Mouse (Mus musculus) T-cell, adult 2 months (primary cell): ENCODE data around the gene Cdkn1b.
A peak's percentile ranks its signal among the peaks of the same experiment; 100 is the strongest.

Source experiments
- DNase-seq: peaks from one replicate; pipeline ENCODE4 v3.0.0; 2022; ENCODE audit warnings: low spot score

Cdkn1b gene

DNA sequence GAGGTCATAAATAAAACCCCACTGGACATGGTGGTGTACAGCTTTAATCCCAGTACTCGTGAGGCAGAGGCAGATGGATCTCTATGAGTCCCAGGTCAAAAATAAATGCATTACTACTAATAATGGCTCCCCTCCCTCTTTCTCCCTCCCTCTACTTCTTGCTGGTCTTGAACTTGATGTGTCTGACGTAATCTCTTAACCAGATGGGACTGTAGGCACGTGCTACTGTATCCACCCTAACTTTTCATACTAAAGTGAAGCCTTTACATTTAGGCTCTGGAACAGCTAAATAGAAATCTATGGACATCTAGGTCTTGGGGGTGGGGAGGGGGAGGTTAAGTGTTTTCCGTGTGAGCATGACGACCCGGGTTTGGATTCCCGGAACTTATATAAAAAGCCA is 10.2 kb downstream of the Cdkn1b start:
- DNase-seq, result no peak

GRCm38 (mm10) chr6:134931146-134931545 is 10.9 kb downstream of the Cdkn1b start:
- DNase-seq, result no peak

- DNase-seq, result no peak
Observed at GRCm38 (mm10) chr6:134932486-134933206, 12.4 kb downstream of the Cdkn1b start.

DNA sequence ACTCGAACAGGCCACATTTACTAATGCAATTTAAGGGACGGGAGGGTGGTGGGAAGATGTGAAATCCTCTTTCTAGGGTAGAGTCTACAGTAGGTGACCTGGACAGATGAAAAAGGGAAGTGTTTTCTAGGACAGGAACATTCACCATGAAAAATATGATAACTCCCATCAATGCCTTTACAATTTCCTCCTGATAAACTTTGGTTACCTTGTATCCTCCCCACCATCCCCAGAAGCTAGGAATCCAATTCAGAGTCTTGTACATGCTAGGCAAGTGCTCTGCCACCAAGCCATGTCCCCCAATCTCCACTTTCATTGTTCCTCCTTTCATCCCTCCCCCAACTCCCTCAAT is 13.0 kb downstream of the Cdkn1b start:
- DNase-seq, result no peak

DNA sequence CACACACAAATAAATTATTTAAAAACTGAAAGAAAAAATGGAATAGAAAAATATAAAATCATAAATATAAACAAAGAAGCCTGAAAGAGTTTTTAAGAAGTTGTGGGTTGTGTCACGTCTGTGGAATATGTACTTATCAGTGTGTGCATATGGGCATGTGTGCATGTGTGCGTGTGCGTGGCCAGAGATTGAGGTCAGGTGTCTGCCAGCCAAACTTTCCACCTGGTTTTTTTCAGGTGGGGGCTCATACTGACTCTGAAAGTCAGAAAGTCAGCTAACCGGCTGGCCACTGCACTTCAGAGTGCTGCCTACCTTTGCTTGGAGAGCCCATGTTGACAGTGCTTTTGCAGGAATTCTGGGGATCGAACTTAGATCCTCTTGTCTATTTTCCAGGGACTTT is 14.1 kb downstream of the Cdkn1b start:
- no peak for DNase-seq

- DNase-seq, result no peak
Observed at GRCm38 (mm10) chr6:134939781-134940180, 19.6 kb downstream of the Cdkn1b start.

DNA sequence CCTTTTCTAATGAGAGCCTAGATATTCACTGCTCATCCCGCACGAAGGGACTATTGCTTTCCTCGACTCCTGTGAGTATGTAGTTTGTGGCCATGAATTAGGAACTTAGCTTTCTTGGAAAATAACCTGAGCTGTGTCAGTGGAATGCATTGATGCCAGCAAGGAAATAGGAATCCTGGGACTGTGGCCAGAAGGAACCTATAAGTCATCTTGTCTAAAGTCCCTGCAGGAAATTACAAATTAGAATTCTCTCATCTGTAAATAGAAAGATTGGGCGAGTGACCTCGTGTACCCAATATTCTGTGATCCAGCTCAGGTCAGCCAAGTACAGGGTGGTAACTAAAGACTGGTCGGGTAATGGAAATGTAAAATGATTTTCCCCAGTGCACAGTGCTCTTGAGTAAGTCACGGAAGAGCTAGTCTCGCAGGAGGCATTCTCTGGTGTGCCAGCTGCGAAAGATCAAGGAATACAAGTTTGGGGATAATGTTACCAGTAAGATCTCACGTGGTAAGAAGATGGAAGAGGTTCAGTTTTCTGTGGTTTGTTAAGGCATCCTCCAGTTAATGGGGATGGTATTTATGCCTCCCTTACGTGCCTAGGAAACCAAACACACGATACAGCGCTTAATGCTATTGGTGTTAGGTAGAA is 23.7 kb downstream of the Cdkn1b start:
- DNase-seq, result no peak

- no peak for DNase-seq
Observed at GRCm38 (mm10) chr6:134946054-134946453, 25.9 kb downstream of the Cdkn1b start.

DNA sequence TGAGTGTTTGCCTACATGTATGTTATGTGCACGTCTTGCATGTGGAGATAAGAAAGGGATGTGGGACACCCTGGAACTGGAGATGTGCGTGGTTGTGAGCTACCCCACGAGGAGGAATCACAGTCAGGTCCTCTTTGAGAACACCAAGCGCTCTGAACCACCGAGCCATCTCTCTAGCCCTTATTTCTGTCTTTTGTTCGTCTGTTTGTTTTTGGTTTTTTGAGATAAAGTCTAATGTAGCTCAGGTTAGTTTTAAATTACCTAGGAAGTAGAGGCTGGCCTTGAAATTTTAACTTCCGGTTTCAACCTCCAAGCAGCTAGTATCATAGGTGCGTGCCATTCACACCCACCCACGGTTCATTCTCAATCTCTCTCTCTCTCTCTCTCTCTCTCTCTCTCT is 26.7 kb downstream of the Cdkn1b start:
- peak; percentile 22 for DNase-seq

- peak; percentile 73 for DNase-seq
Observed at GRCm38 (mm10) chr6:134947311-134948087, 27.3 kb downstream of the Cdkn1b start.

DNA sequence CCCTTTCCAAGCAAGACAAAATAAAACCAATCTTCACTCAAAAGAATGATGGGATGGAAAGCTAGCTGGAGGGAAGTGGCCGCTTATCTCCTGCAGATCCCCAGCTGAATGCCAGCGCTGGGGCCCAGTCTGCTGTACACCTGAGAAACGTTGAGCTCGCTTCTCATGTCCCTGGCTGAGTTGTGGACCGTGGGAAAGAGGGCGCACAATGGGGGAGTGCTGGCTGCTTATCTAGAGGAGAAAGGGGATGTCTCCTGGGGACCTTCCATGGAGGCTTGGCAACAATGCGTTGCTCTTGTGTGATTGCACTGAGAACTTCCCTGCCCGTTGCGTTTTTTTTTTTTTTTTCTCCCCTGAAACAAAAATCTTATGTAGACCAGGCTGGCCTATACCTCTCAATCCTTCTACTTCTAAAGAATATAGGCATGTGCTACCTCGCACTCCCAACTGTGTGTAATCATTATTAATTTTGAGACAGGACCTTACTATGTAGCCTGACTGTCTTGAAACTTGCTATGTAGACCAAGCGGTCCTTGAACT is 28.4 kb downstream of the Cdkn1b start:
- no peak for DNase-seq

DNA sequence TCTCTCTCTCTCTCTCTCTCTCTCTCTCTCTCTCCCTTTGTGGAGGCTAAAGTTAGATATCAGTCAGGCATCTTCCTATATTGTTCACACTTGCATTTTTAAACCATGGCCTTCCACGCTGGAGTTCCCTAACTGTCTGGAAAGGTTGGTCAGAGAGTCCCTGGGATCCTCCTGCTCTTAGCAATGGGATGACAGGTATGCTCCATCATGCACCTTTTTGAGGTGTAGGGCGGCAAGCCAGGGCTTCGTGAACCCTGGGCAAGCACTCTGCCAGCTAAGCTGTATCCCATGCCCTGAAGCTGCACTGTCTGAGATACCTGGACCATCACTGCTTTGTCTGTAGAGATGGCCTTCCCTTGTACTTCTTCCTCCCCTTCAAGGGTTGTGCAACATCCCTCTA is 29.0 kb downstream of the Cdkn1b start:
- no peak for DNase-seq

- no peak for DNase-seq
Observed at GRCm38 (mm10) chr6:134951364-134951763, 31.2 kb downstream of the Cdkn1b start.

- DNase-seq, result no peak
Observed at GRCm38 (mm10) chr6:134953976-134954375, 33.8 kb downstream of the Cdkn1b start.

DNA sequence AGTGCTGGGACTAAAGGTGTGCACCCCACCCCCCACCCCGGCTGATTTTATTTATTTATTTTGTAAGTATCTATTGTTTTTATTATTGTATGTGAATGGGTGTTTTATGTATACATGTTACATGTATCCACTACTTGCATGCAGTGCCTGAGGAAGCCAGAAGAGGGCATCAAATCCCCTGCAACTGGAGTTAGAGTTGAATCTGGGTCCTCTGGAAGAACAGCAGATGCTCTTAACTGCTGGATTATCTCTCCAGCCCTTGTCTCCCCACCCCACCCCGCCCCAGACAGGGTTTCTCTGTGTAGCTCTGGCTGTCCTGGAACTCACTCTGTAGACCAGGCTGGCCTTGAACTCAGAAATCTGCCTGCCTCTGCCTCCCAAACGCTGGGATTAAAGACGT is 36.2 kb downstream of the Cdkn1b start:
- DNase-seq, result no peak

DNA sequence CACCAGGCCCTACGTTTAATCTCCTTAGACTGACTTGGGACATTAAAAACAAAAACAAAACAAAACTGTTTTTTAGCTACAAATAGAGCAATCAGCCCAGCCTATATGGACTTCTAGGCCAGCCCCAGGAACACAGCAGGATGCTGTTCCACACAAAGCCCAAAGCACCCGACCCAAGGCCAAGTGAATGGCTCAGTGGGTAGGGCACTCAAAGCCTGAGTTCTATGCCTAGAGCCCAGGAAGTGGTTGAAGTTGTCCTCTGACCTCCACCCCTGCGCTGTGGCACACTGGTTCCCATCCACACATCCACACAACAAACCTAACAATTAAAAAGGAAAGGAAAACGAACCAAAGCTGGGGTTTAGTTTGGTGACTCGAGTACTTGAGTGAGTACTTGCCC is 41.1 kb downstream of the Cdkn1b start:
- DNase-seq, result no peak

DNA sequence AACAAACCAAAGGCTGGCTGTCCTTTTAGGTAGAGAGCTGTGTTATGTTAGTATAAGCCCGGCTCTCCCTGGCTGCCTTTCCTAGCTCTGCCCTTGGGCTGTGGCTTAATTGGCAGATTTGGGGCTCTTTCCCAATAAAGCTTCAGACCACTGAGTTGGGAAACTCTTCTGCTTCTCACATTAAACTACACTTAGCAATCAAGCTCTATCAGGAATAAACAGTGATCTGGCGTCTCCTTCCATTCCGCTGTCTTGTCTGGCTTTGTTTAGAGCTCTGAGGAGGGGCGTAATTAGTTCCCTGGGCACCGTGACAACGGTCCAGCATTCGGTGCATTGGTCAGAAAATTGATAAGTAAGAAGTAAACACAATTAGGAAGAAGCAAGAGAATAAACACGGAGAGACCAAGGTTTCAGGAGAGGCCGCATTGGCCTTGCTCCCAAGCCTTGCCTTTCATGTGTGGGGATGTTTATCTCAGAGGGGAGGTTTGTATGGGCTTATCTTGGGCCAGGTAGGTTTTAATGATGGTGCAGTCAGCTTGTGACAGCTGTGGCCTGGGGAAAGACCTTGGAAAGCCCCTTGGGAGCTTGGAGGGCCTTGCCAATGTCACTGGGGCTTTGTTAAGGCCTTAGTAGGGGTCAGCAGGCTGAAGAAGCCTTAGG is 41.8 kb downstream of the Cdkn1b start:
- DNase-seq, result no peak

DNA sequence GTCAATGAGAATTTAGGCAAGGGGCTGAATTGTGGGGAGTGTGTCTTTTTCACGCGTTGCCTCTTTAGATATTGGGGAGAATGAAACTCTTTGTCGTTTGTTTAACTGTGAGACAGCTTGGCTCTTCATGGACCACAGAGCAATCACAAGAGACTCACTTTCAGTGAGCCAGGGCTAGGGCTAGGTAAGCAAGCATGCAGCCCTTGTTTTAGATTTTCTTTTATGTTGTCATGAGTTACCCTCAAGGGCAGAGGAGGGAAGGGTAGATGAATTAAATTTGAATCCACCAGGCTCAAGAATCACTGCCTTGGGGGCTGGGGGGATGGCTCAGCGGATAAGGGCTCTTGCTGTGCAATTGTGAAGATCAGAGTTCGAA is 42.3 kb downstream of the Cdkn1b start:
- no peak for DNase-seq

DNA sequence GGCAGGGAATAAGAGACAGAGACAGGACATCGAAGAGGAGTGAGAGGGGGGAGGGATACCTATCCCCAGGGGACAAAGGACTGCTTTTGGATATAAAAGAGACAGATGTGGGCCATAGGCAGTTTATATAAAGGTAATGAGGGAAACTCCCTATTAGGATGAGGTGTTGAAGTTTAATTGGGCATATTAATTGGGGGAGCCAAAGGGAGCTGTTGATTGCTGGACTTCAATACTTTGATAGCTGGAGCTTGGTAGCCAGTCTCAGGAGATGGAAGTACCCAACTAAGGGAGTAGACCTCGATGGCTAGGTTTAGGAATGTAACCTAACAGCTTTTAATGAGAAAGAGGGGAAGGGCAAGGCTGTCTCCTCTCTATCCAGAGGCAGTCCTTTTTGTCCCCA is 43.7 kb downstream of the Cdkn1b start:
- DNase-seq, result no peak

DNA sequence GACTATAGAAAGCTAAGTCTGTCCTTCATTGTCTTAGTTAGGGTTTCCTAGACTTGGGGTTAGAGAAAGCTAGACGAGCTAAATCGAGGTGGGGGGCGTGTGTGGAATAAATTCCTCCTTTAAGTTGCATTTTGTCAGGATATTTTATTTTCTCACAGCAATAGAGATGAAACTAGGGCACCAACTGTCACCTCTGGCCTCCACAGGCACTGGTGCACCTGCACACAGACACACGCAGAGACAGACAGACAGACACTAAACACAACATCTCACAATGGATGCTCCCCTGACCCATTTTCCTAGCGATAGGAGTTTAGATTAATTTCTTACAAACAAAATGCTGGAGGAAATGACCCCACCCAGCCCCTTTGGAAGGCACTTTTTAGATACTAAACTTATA is 46.5 kb downstream of the Cdkn1b start:
- no peak for DNase-seq

- DNase-seq, result no peak
Observed at GRCm38 (mm10) chr6:134968326-134968725, 48.1 kb downstream of the Cdkn1b start.

DNA sequence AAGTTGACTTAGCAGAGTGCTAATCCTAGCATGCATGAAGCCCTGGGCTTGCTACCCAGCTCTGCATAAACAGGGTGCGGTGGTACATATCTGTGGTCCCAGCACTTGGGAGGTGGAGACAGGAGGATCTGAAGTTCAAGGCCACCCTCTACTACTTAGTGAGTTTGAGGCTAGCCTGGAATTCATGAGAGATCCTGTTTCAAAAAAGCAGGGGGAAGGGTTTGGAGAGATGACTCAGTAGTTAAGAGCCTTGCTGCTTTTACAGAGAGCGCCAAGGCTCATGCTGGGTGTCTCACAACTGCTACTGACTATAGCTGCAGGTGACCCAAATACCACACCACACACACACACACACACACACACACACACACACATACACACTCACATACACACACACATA is 49.3 kb downstream of the Cdkn1b start:
- no peak for DNase-seq

GRCm38 (mm10) chr6:134972096-134972495 is 51.9 kb downstream of the Cdkn1b start:
- DNase-seq, result no peak
